Mouse (Mus musculus): Measurements from ENCODE around the gene Cep19.

DNA sequence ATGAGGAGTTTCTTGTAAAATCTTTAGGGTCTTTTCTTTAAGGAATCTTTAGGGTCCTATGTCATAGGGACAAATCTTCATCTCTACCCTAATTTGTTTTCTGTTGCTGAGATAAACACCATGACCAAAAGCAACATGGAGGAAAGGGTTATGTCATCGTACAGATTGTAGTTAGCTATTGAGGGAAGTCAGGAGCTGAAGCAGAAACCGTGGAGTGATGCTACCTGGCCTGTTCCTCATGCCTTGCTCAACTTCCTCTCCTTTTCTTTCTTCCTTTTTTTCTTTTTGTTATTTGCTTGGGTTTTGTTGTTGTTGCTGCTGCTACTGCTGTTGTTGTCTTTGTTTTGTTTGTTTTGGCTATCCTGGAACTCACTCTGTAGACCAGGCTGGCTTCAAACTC lies 9.0 kb downstream of the Cep19 start:
- TF ChIP-seq ZNF384 (IDR thresholded peaks at IDR 0.05; ENCODE audit: low read depth, low read length) (no peak), ZC3H11A (IDR thresholded peaks at IDR 0.05; ENCODE audit: borderline replicate concordance, low read depth, low read length) (no peak), HCFC1 (IDR thresholded peaks at IDR 0.05; ENCODE audit: borderline replicate concordance, insufficient read depth, low read length) (no peak), MAFK (IDR thresholded peaks at IDR 0.05; ENCODE audit: insufficient read depth, low read depth, low read length) (no peak), CHD2 (IDR thresholded peaks at IDR 0.05; ENCODE audit: low read depth, low read length) (no peak)
